Mouse (Mus musculus) brain, embryonic 18.5 days (tissue): ENCODE results near the gene Ppm1b.
"Not testable (repeated sequence)": the region's sequence is repeated elsewhere in the genome, so short reads cannot be mapped to it uniquely, and the experiment has no call there.

Experiments used
- DNase-seq: peaks from one replicate; pipeline ENCODE4 v3.0.0-alpha.2; 2012; ENCODE audit warnings: low read depth, low spot score

Gene Ppm1b

DNA sequence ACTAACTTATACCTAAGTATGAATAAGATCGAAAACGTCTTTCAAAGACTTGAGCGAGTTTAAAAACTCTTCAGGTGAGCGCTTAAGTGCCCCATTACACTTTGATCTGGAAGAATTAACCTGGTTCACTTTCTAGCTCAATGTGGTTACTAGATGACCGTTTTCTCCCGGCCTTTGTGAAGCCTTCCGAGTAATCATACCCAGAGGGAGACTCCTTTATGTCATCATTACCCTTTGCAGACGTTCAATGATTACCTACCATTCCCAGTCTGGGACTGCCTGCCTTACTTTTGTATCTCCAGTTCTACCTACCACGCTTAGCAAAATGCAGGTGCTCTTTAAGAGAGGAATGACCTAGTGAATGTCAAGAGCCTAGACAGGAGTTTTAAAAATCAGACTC lies at the start of gene Ppm1b:
Gene Ppm1b (plus strand): TSS at position 301 of the 400 bp plus-strand sequence.
- DNase-seq, result no peak

DNA sequence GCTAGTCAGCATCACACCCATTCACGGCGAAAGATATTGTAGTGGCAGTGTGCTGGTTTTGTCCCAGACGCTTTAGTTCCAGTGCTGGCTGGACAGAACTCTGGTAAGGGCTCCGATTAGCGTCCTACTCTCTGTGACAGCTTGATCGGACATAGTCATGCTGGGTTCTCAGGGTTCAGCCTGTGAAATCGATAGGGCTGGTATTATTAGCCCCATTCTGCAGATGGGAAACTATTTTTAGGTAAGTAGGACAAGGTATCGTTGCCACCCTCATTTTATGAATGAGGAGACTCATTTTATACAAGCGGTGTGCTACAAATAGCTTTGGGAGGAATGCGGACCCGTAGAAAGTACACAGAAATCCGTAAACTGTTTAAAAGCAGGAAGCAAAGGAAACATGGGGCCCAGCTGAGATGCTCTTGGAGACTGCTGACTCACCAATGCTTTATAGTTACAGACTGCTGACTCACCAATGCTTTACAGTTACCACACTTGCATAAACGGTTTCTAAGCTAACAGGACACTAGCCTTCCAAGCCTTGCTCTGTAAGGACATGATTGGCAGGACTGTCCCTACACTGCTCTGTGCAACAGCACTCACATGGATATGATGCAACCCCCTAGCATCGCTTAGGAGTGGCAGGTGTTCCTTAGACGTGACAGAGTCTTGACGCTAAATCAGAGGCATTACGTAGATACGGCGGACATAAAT lies 34.7 kb upstream of the Ppm1b start:
- DNase-seq, result no peak

DNA sequence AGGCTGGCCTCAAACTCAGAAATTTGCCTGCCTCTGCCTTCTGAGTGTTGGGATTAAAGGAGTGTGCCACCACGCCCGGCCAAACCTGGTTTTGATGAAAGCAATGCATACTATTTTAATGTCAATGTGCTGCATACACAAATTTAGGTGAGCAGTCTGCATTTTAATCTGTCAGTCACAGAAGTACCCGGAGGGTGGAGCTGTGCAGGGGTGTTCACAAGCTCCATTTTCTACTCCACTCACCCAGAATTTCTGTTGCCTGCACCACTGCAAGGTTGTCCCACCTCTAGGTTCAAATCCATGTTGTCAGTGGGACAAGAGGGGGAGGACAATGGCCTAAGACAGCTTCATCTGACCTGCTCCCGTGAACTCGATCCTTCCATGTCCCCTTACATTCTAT lies 31.8 kb upstream of the Ppm1b start:
- no peak for DNase-seq

DNA sequence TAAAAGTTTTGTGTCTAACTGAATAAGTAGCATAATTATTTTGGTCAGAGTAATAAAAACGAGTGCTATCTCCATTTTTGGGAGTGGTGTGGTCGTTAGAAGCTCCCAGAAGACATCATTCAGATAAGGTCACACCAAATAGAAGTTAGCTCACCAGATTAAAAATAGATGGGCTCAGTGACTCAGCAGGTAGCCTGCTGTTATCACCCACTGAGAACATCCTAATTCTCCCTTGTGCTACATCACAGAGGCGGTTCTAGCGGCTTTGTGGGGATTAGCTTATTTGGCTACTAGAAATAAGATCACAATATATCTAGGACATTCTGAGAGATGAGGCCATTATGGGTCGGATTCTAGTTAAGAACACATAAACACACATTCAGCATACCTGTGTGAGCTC lies 30.3 kb upstream of the Ppm1b start:
- no peak for DNase-seq

DNA sequence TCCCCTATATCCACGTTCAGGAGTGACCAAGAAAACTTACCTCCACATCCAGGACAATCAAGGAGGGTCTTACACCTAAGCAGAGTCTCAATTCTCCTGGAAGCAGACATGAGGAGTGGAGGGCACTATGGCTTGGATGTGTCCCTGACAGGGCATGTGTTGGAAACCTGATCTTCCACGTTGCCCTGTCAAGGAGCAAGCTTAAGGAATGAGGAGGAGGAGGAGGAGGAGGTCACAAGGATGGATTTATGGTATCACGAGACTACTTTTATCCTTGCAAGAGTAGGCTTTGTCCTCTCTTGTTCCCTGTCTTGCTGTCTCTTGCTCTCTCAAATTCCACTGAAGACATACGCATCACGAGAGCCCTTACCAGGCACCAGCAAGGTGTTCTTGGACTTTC lies 29.0 kb upstream of the Ppm1b start:
- DNase-seq, result no peak

DNA sequence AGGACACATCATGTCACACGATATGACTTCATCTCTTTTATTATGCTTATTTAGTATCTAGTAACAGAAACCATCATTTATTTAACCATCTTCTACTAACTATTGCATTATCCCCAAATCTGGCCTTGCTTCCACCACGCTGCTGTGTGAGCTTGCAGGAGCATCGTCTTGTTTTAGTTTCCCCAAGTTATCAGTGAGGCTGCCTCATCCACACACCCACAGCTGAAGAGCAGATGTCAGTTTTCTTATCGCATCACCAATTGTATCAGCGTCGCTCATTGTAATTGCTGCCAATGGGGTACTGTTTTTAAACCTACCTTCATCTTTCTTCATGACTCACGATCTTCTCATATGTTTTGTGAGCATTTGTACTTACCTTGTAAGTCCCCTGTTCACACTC lies 23.6 kb upstream of the Ppm1b start:
- DNase-seq, result no peak

DNA sequence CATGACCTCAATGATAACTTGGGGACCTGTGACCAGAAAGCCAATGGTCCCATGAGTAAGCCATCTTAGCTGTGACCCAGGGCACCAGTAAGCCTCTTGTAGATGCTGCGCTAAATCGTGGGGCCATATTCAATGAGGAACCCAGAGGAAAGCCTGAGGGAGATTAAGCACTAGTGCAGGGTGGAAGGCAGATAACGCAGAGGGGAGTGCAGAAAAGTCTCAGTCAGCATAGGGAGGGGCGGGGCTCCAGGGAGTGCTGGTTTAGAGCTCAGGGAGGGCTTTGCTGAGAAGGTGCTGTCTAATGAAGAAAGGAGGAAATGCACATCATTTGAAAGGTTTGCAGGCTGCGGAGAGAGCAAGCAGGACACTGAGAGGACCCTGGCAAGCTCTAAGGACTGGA lies 22.6 kb upstream of the Ppm1b start:
- DNase-seq, result no peak

DNA sequence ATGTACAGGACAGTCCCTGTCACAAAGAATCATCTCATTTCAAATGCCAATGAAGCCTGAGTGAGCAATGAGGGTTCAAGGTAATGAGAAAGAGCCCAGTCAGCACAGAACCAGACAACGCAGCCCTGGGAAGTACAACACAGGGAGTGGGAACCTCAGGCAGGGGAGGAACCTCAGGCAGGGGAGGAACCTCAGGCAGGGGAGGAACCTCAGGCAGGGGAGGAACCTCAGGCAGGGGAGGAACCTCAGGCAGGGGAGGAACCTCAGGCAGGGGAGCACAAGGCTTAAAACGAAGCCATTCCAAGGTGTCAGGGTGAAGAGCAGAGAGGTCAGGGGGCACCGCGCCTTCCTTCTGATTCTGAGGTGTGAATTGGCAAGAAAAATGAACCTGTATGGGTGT lies 20.9 kb upstream of the Ppm1b start:
- not testable (repeated sequence) for DNase-seq

DNA sequence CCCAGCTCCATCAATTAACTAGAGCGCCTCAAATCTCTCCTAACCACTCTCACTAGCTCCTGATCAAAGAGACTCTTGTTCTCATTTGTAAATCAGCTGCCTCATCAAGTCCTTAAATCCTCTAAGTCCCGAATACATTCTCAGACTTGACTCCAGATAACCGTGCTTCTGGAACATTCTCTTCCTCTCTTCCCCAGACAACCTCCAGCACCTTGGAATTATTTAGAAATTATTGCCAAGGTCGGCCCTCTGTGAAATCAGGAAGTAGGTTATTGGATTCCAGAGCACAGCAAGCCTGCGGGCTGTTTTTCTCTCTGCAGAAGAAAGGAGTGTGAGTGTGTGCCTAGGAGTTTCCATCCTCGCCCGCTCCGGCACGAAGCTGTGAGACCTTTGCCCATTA lies 20.2 kb upstream of the Ppm1b start:
- no peak for DNase-seq

DNA sequence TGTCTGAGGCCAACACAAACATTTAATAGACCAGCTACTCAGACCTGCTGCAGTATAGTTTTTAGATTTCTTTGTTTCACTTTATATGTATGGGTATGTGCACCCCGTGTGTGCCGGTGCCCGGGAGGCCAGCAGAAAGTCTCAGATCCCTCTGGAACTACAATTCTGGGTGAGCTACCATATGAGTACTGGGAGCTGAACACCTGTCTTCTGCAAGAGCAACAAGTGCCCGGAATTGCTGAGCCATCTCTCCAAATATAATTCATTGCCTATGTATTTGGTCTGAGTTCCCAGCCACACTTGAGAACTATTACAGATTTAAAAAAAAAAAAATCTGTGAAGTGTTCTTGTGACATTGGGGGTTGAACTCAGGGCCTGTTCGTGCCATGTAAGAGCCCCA lies 19.7 kb upstream of the Ppm1b start:
- DNase-seq, result no peak

DNA sequence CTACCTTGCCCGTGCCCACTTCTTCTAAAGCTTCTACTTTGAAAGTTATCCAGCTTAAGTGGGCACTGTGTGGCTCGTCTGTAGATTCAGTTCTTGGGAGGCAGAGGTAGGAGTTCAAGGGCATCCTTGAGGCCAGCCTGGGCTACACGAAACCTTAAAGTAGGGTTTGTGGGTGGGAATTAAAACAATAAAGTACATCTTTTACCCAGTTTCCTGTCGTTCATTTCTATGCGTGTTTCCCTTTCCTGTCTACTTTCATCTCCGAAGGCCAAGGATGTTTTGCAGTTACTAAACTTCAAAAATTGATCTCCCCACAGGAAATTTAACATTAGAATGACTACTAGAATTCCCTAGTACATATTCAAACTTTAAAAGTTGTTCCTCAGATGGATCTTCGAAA lies 19.3 kb upstream of the Ppm1b start:
- no peak for DNase-seq

DNA sequence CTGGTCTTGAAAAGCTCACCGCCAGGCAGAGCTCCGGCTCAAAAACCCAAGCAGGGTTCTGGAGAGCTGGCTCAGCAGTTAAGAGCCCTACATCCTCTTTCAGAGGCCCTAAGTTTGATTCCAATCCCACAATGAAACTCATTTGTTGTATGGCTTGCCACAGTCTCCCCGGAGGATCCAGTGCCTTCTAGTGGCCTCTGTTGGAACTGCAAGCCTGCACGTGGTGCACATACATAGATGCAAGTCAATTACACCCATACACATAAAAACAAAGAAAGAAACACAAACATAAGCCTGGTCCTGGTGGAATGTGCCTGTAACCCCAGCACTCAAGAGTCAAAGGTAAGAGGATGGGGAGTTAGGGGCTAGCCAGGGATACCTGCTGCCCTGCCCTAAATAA lies 18.3 kb upstream of the Ppm1b start:
- DNase-seq, result no peak

DNA sequence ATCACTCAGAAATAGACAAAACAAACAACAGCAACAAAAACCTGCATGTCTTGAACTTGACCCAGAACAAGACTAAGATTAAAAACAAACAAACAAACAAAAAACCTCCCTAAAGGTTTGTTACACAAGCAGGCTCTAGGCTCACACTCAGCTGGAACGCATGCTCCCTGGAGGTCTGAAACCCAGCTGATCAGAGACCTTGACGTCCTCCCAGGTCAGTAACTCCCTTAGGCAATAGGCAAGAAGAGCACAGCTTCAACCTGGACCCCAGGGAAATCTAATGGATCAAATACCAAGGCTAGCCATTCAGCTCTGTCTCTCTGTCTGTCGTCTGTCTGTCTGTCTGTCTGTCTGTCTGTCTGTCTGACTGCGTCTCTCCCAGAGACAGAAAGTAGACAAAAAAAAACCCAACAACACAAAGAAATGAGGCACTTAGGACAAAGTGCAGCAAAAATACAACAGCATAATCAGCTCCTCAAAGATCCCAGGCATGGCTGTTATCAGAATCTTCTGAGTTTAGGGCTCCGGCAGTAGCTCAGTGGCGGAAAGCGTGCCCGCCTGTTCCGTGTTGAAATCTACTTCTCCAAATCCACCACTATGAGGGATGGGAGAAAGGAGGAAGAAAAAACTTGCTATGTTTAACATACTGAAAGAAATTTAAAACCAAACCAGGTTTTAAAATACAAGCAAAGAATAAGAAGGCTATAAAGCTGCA lies 16.4 kb upstream of the Ppm1b start:
- DNase-seq, result no peak

DNA sequence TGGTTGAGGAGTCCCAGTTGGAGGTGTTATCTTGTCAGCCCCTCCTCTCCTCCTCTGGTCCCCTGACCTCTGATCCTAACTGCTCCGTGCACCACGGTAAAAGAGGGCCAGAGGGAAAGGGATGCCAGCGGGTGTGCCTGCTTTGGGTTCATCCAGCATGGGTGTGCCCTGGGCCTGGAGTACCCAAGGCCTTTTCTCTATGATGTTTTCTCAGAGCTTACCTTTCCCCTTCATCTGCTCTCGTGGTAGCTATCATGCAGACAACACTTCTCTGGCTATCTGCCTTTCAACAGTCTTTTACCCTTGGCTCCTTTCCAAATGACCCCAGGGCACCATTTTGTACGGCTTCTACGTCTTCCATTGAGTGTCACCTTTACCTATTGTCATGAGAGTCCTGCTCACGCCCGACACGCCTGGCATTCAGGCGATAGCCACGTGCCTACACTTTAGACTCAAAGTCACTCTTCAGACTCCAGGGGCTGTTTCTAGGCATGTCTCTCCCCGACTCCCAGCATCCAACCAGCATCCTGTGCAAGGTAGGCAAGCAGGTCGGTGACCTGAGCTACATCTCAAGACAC lies 15.2 kb upstream of the Ppm1b start:
- no peak for DNase-seq

DNA sequence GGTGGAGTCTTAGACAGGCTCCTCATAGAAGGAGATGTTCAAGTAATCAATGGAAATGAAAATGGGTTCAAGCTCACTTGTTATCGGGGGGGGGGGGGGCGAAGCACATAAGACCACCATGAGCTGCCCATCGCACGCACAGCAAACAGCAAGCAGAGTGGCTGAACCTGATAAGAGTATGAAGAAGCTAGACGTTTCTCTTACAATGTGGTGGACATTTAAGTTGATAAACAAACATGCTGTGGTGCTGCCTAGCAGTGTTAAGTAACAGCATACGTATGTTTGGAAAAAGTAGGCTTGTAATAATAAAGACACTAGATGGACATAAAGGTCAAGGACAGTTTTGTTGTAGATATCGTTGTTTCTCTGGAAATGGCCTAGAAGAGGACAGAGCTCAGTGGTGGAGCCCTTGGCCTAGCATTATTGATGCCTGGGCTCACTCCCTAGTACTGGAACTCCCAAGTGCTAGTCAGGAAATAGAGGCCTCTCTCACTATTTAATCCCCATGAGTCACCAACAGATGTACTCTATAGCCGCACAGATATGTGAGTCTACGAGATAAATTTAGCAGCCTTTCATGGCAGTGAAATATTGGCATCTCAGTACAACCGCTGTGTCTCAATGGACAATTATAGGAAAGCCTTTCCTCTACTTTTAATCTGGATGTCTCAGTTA lies 14.0 kb upstream of the Ppm1b start:
- DNase-seq, result no peak

DNA sequence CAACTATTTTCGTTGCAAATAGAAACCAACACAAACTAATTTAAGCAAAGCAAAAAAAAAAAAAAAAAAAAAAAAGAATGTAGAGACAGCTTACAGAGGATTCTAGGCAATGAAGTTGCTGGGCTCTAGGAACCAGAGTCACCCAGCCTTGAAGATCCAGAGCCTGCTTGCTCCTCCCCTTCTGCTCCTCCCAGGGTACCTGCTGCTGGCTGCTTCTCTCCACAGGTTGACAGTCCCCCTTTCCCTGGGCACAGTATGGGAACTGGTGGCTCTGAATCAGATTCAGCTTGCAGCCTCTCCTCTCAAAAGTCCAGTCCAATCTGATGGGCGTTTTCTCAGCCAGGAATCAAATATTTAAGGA lies 13.5 kb upstream of the Ppm1b start:
- DNase-seq, result no peak

DNA sequence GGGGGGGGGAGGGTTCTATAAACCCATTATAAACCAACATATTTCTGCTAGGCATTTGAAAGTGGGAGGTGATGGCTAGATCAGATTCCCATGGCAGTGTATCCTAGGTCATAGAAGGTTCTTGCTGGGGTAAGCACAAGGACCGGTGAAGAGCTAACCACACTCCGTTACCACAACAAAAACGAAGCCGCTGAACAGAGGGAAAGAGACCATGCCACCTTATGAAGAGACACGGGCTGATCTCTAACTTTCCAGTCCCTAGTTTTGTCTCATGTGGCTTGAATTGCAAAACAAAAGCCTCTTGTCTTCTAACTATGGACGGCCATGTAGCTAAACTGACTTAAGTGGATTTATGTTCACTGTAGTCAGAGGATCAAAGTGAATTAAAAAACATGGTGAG lies 12.2 kb upstream of the Ppm1b start:
- DNase-seq, result no peak

DNA sequence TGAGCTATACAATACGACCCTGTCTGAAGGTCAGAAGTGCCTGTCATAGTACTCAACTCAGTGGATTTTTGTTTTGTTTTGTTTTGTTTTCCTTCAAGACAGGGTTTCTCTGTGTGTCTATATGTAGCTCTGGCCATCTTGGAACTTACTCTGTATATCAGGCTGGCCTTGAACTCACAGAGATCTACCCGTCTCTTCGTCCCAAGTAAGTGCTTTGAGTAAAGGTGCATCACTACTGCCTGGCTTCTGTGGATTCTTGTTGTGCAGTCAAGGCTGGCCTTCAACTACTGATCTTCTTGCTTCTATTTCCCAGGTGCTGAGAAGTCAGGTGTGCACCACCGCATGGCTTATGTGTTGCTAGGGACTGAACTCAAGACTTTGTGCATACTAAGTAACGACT lies 4.0 kb upstream of the Ppm1b start:
- no peak for DNase-seq

DNA sequence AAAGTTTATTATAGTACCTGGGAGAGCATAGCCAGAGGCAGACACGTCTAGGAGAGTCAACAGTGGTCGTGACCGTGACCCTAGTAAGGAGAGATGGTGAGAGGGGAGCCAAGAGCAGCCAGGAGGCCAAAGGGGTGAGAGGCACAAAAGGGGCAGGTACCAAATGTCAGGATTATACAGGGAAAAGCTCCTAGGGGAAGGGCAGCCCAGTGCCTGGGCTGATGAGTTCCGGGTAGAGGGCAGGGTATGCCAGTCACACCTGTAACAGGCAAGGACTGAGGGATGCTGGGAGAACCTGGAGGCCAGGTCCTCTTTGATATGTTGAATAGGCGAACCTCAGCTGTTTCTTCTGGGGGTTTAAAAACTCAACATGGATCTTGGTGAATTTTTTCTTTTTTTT lies 2.8 kb upstream of the Ppm1b start:
- DNase-seq, result no peak

DNA sequence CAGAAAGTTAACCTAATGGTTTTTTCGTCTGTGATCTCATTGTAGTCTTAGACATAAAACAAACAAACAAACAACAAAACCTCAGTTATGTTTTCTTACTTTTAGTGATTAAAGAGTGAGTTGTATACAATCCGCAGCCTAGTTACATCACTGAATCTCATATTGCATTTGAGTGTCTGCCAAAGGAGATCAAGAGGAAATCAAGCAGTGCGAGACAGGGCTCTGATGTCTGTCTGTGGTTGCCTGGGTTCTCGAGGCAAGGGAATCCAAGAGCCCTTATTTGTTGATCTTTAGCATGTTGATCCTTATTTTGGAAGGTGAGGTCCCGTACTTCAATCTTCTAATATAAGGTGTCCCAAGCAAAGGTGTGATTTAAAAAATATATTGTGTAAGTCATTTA lies 1.7 kb upstream of the Ppm1b start:
- DNase-seq, result no peak

DNA sequence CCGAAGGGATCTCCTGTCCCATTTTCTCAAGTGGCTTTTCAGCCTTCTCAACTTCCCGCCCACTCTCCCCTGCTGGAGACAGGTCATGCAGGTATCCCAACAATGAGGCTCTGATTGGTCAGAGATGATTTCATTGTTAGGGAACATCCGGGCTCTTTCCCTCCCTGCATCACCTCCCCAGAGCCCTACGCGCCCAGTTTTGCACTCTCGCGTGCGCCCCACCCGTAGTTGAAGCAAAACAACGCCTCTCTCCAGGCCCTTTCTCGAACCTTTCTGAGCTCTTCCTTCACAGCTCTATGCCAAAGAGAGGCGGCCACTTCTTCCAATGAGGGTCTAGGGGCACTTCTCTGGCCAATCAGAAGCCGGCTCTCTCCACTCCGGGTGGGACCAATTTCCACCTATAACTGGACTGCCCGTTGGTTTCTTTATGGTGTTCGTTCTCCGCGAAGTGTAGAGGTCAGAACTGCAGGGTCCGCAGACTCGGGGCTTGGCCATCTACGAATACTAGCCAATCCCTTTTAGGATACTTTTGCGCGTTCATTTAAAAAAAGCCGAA lies 468 bp downstream of the Ppm1b start:
- peak; percentile 92 for DNase-seq

DNA sequence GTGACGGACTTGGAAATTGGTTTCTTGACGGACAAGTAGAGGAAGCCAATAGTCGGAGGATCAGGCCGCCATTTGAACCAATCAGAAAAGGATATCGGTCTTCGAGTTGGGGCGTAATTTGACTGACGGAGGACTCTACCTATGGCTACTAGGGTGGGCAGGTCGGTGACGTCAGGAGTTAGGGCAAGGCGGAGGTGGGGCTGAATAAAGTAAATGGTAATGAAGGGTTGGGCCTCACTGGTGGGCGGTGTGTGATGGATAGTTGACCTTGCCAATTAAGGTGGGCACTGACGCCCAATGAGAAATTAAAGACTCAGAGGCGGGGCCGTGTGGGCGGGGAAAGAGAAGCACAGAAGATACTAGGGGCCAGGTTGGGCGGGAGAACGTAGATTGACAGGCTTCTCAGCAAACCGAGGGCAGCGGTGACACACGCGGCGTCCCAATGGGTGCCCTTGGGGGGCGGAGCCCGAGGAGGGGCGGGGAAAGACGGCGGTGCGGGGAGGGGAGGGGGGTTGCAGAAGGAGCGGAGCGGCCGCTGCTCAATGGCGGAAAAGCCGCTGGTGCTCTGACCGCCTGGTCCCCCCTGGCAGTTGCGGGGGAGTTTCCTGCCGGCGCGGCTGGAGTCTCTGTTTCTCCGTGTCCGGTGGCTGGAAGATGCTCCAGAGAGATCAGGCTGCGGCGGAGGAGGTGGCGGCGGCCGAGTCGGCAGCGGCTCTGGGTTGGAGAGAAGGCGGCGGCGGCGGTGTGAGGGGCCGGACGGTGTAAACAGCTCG lies 1.1 kb downstream of the Ppm1b start:
- peak; percentile 100 for DNase-seq
